Comparison of ENCODE assay signal across 9 mouse cellular contexts in genomic region chr1:35850191-35850545, GRCm38 (mm10).
DNase-seq lines count a peak whose midpoint lies in the region; ATAC-seq and TF ChIP-seq lines count a peak whose summit lies in the region.
"Had no signal": no experiment of that assay in that cellular context is flagged by ENCODE, and none has a peak within 500 bp of the region (broad histone marks: within the 10 kb centered on the region; RNA-seq: fewer than 3 reads in every experiment).

No protein-coding gene starts in this region.

- intact Hi-C loops in heart, adult 2 months (cut with DNase I): no loop called here
- intact Hi-C loops in heart, postnatal 25 days (cut with DNase I): no loop called here

- H3K4me2 ChIP-seq in neural tube, embryonic 15.5 days: peak overlapping the region; percentile 19
- H3K4me2 ChIP-seq in heart, embryonic 15.5 days: peak overlapping the region; percentile 40
- H3K4me2 ChIP-seq in stomach, embryonic 15.5 days: peak overlapping the region; percentile 8; the same call in 1 of the 2 replicates
- H3K4me2 ChIP-seq: hindbrain, embryonic 13.5 days had no signal

- no peak for ATAC-seq in neural tube, embryonic 15.5 days (ENCODE audit: low FRiP score)
- no peak for ATAC-seq in heart, embryonic 15.5 days (replicated peaks; ENCODE audit: insufficient number of reproducible peaks, insufficient read depth, low FRiP score, low read depth)
- no peak for ATAC-seq in stomach, embryonic 15.5 days (ENCODE audit: insufficient read depth, low FRiP score, low read depth)

- WGBS in heart, adult 2 months: 54% methylated on average over 8 of the region's 8 CpGs
- WGBS in neural tube, embryonic 15.5 days: 77% methylated on average over 8 of the region's 8 CpGs
- WGBS in heart, embryonic 15.5 days: 59% methylated on average over 8 of the region's 8 CpGs
- WGBS in stomach, embryonic 15.5 days: 62% methylated on average over 8 of the region's 8 CpGs

- H3K27ac ChIP-seq in heart, adult 2 months: no peak overlapping the region
- no peak overlapping the region for H3K27ac ChIP-seq in neural tube, embryonic 15.5 days (replicated peaks)
- H3K27ac ChIP-seq in heart, embryonic 15.5 days: peak overlapping the region; percentile 59
- H3K27ac ChIP-seq in stomach, embryonic 15.5 days: no peak overlapping the region
- H3K27ac ChIP-seq: hindbrain, embryonic 13.5 days had no signal

- no peaks in the 10 kb centered on the region for H3K27me3 ChIP-seq in heart, adult 2 months (ENCODE audit: control insufficient read depth, insufficient read depth, low read length)
- no peaks in the 10 kb centered on the region for H3K27me3 ChIP-seq in neural tube, embryonic 15.5 days (replicated peaks)
- H3K27me3 ChIP-seq in heart, embryonic 15.5 days: no peaks in the 10 kb centered on the region
- H3K27me3 ChIP-seq in stomach, embryonic 15.5 days (replicated peaks): no peaks in the 10 kb centered on the region
- H3K27me3 ChIP-seq: hindbrain, embryonic 13.5 days had no signal

- TF ChIP-seq POLR2A in heart, adult 2 months (IDR thresholded peaks at IDR 0.05; ENCODE audit: insufficient read depth, low read depth, low read length): no peak

- no peaks in the 10 kb centered on the region for H3K9me3 ChIP-seq in neural tube, embryonic 15.5 days (replicated peaks)
- no peaks in the 10 kb centered on the region for H3K9me3 ChIP-seq in heart, embryonic 15.5 days (replicated peaks)
- H3K9me3 ChIP-seq in stomach, embryonic 15.5 days: no peaks in the 10 kb centered on the region
- H3K9me3 ChIP-seq: hindbrain, embryonic 13.5 days had no signal

- H3K4me3 ChIP-seq in heart, adult 2 months: peak overlapping the region; percentile 32
- H3K4me3 ChIP-seq in neural tube, embryonic 15.5 days (replicated peaks): no peak overlapping the region
- peak overlapping the region; percentile 9; the same call in 1 of the 2 replicates for H3K4me3 ChIP-seq in heart, embryonic 15.5 days
- no peak overlapping the region for H3K4me3 ChIP-seq in stomach, embryonic 15.5 days (replicated peaks)
- H3K4me3 ChIP-seq: hindbrain, embryonic 13.5 days had no signal

- peak in 1 of 2 experiments; percentile 17 for DNase-seq in heart, adult 2 months
- no peak for DNase-seq in heart, postnatal 25 days (ENCODE audit: low spot score)
- DNase-seq in neural tube, embryonic 10.5 days (ENCODE audit: extremely low spot score, low spot score): no peak
- DNase-seq in cerebellum, adult 8-10 months: no peak
- no peak for DNase-seq in cerebellum, postnatal 36 days

- H3K36me3 ChIP-seq in heart, adult 2 months (ENCODE audit: control insufficient read depth, insufficient read depth, low read length): no peaks in the 10 kb centered on the region
- no peaks in the 10 kb centered on the region for H3K36me3 ChIP-seq in neural tube, embryonic 15.5 days
- no peaks in the 10 kb centered on the region for H3K36me3 ChIP-seq in heart, embryonic 15.5 days
- no peaks in the 10 kb centered on the region for H3K36me3 ChIP-seq in stomach, embryonic 15.5 days
- H3K36me3 ChIP-seq: hindbrain, embryonic 13.5 days had no signal

- TF ChIP-seq CTCF in heart, adult 2 months (IDR thresholded peaks at IDR 0.05): no peak

- H3K79me2 ChIP-seq in heart, adult 2 months (replicated peaks; ENCODE audit: control insufficient read depth, insufficient read depth, low read length): no peaks in the 10 kb centered on the region

- no peak for TF ChIP-seq EP300 in heart, adult 2 months (IDR thresholded peaks at IDR 0.05; ENCODE audit: insufficient read depth, low read depth, low read length)

- peak overlapping the region; percentile 19 for H3K9ac ChIP-seq in heart, adult 2 months (ENCODE audit: low read depth, low read length)
- no peak overlapping the region for H3K9ac ChIP-seq in neural tube, embryonic 15.5 days (replicated peaks)
- no peak overlapping the region for H3K9ac ChIP-seq in heart, embryonic 15.5 days
- no peak overlapping the region for H3K9ac ChIP-seq in stomach, embryonic 15.5 days
- H3K9ac ChIP-seq: hindbrain, embryonic 13.5 days had no signal

- H3K4me1 ChIP-seq in heart, adult 2 months (ENCODE audit: control insufficient read depth, insufficient read depth, low read length): peaks cover 1% of the 10 kb centered on the region
- H3K4me1 ChIP-seq in neural tube, embryonic 15.5 days: no peaks in the 10 kb centered on the region
- H3K4me1 ChIP-seq in heart, embryonic 15.5 days (replicated peaks): peaks cover 17% of the 10 kb centered on the region
- H3K4me1 ChIP-seq in stomach, embryonic 15.5 days: no peaks in the 10 kb centered on the region
- H3K4me1 ChIP-seq: hindbrain, embryonic 13.5 days had no signal

Comparison
In these comparisons a context has a peak if more than half of its experiments do, and no peak if none do; other contexts are left out.
1. H3K4me3 ChIP-seq: peak in heart, adult 2 months (single experiment) and heart, embryonic 15.5 days (single experiment); none in neural tube, embryonic 15.5 days (single experiment) and stomach, embryonic 15.5 days (single experiment).
2. Peak in every context shown above with its lines, with median percentiles within 50 percentile points of each other: H3K4me2 ChIP-seq.